Mouse (Mus musculus) E14TG2a.4 (cell line): ENCODE results near the gene Ehd1.

Experiments
- CTCF ChIP-seq: conservative IDR thresholded peaks from 2 replicates; pipeline ENCODE4 v1.5.1; 2014; ENCODE audit warnings: low read length
- POU5F1 ChIP-seq: IDR thresholded peaks from 2 replicates; pipeline ENCODE4 v1.6.1; 2014; ENCODE audit warnings: low read length, borderline replicate concordance

GRCm38 (mm10) chr19:6273592-6273991 is 2.9 kb upstream of the Ehd1 start:
- no peak for TF ChIP-seq CTCF
- no peak for TF ChIP-seq POU5F1
